In genomic region chr1:185409831-185410230, GRCm38 (mm10) we compare ENCODE assay signal across 11 mouse cellular contexts. TPM values are rescaled to one million over a fixed set of nuclear protein-coding genes. Genes with fewer than 3 reads are reported as not detected.
DNase-seq lines count a peak whose midpoint lies in the region; ATAC-seq and TF ChIP-seq lines count a peak whose summit lies in the region.
"Had no signal": no experiment of that assay in that cellular context is flagged by ENCODE, and none has a peak within 500 bp of the region (broad histone marks: within the 10 kb centered on the region; RNA-seq: fewer than 3 reads in every experiment).

No protein-coding gene starts in this region.

- no peaks in the 10 kb centered on the region for H3K36me3 ChIP-seq in heart, adult 2 months (ENCODE audit: control insufficient read depth, insufficient read depth, low read length)
- H3K36me3 ChIP-seq in midbrain, embryonic 14.5 days (ENCODE audit: control insufficient read depth, insufficient read depth, low read length): peaks cover 89% of the 10 kb centered on the region
- peaks cover 18% of the 10 kb centered on the region for H3K36me3 ChIP-seq in midbrain, embryonic 11.5 days (ENCODE audit: control insufficient read depth, insufficient read depth, low read length)

- no peaks in the 10 kb centered on the region for H3K4me1 ChIP-seq in heart, adult 2 months (ENCODE audit: control insufficient read depth, insufficient read depth, low read length)
- H3K4me1 ChIP-seq in midbrain, embryonic 14.5 days (ENCODE audit: control insufficient read depth, insufficient read depth, low read length): no peaks in the 10 kb centered on the region
- H3K4me1 ChIP-seq in midbrain, embryonic 11.5 days (ENCODE audit: control insufficient read depth, insufficient read depth, low read length): no peaks in the 10 kb centered on the region
- H3K4me1 ChIP-seq: intestine, embryonic 15.5 days had no signal

- H3K79me2 ChIP-seq in heart, adult 2 months (replicated peaks; ENCODE audit: control insufficient read depth, insufficient read depth, low read length): no peaks in the 10 kb centered on the region

- H3K4me3 ChIP-seq in heart, adult 2 months: no peak overlapping the region
- H3K4me3 ChIP-seq in midbrain, embryonic 14.5 days (replicated peaks; ENCODE audit: low read depth, low read length): no peak overlapping the region
- H3K4me3 ChIP-seq in midbrain, embryonic 11.5 days (ENCODE audit: low read depth, low read length): no peak overlapping the region
- H3K4me3 ChIP-seq: intestine, embryonic 15.5 days had no signal

- DNase-seq in heart, adult 2 months: no peak
- no peak for DNase-seq in heart, postnatal 10 days
- peak; percentile 36 for DNase-seq in midbrain, embryonic 14.5 days
- no peak for DNase-seq in midbrain, embryonic 11.5 days (ENCODE audit: low spot score, missing footprints)
- peak; percentile 8 for DNase-seq in embryo, embryonic 11.5 days (ENCODE audit: low read depth, low spot score)
- no peak for DNase-seq in adrenal gland, adult (ENCODE audit: inconsistent age in 2 of 2, low spot score in 1 of 2)
- no peak for DNase-seq in testis, postnatal 10 days (ENCODE audit: low spot score)
- no peak for DNase-seq in MN1 (ENCODE audit: low spot score)
- DNase-seq: heart, adult 18-20 months had no signal

- no peak for TF ChIP-seq POLR2A in heart, adult 2 months (IDR thresholded peaks at IDR 0.05; ENCODE audit: insufficient read depth, low read depth, low read length)

- TF ChIP-seq CTCF in heart, adult 2 months (IDR thresholded peaks at IDR 0.05): peak; percentile 31

- no peak overlapping the region for H3K4me2 ChIP-seq in midbrain, embryonic 14.5 days (ENCODE audit: low read length)
- H3K4me2 ChIP-seq in midbrain, embryonic 11.5 days: no peak overlapping the region
- H3K4me2 ChIP-seq: intestine, embryonic 15.5 days had no signal

- no peaks in the 10 kb centered on the region for H3K9me3 ChIP-seq in midbrain, embryonic 14.5 days (ENCODE audit: control insufficient read depth, low read length)
- H3K9me3 ChIP-seq in midbrain, embryonic 11.5 days (ENCODE audit: control insufficient read depth, low read length): no peaks in the 10 kb centered on the region
- H3K9me3 ChIP-seq: intestine, embryonic 15.5 days had no signal

- intact Hi-C loops in heart, adult 2 months (cut with DNase I): no loop called here
- intact Hi-C loops in heart, postnatal 10 days (cut with DNase I): loop anchor here (5.0 kb wide), 1 partner anchor 92 kb away; no protein-coding TSS in a partner anchor

- no peak overlapping the region for H3K27ac ChIP-seq in heart, adult 2 months
- no peak overlapping the region for H3K27ac ChIP-seq in midbrain, embryonic 14.5 days (replicated peaks; ENCODE audit: low read depth, low read length)
- H3K27ac ChIP-seq in midbrain, embryonic 11.5 days (ENCODE audit: low read depth, low read length): no peak overlapping the region
- H3K27ac ChIP-seq: intestine, embryonic 15.5 days had no signal

- no peak for TF ChIP-seq EP300 in heart, adult 2 months (IDR thresholded peaks at IDR 0.05; ENCODE audit: insufficient read depth, low read depth, low read length)

- no peak for ATAC-seq in midbrain, embryonic 14.5 days (ENCODE audit: low FRiP score, low TSS enrichment)
- no peak for ATAC-seq in midbrain, embryonic 11.5 days (ENCODE audit: low FRiP score)
- ATAC-seq: intestine, embryonic 15.5 days had no signal

- WGBS in heart, adult 2 months: 73% methylated on average over 3 of the region's 3 CpGs
- 76% methylated on average over 3 of the region's 3 CpGs for WGBS in midbrain, embryonic 14.5 days
- WGBS in midbrain, embryonic 11.5 days: 80% methylated on average over 3 of the region's 3 CpGs

- H3K27me3 ChIP-seq in heart, adult 2 months (ENCODE audit: control insufficient read depth, insufficient read depth, low read length): no peaks in the 10 kb centered on the region
- H3K27me3 ChIP-seq in midbrain, embryonic 14.5 days (ENCODE audit: control insufficient read depth, insufficient read depth, low read length): no peaks in the 10 kb centered on the region
- no peaks in the 10 kb centered on the region for H3K27me3 ChIP-seq in midbrain, embryonic 11.5 days (ENCODE audit: control insufficient read depth, insufficient read depth, low read length)
- H3K27me3 ChIP-seq: CH12.LX; intestine, embryonic 15.5 days had no signal

- H3K9ac ChIP-seq in heart, adult 2 months (ENCODE audit: low read depth, low read length): no peak overlapping the region
- H3K9ac ChIP-seq in midbrain, embryonic 14.5 days (replicated peaks; ENCODE audit: low read length): no peak overlapping the region
- no peak overlapping the region for H3K9ac ChIP-seq in midbrain, embryonic 11.5 days (ENCODE audit: low read length)
- H3K9ac ChIP-seq: intestine, embryonic 15.5 days had no signal

RNA-seq across cellular contexts. Expression of gene Slc30a10, which starts 44.8 kb away (rescaled TPM):
- total RNA-seq in heart, adult 2 months (2021): not detected
- polyA plus RNA-seq in heart, adult 2 months (2012; rRNA removed): 0.03 TPM in 1 of 2 replicates, not detected in the other
- not detected for total RNA-seq in heart, postnatal 10 days (2021)
- polyA plus RNA-seq in midbrain, embryonic 14.5 days (2014; fragmentation: Nextera tagmentation; extraction: Ambion mirVana): 4.6 and 5.7 TPM in 2 replicates
- 1.7 and 2.2 TPM in 2 replicates for polyA plus RNA-seq in midbrain, embryonic 11.5 days (2014; fragmentation: Nextera tagmentation; extraction: Ambion mirVana)
- total RNA-seq: CH12.LX; heart, adult 18-20 months had no signal

RNA-seq across cellular contexts. Expression of gene Eprs, which starts 47.0 kb away (rescaled TPM):
- total RNA-seq in heart, adult 2 months (2021): 10 to 100 TPM; 63.9 to 85.2 TPM
- polyA plus RNA-seq in heart, adult 2 months (2012; rRNA removed): 11.0 and 23.4 TPM in 2 replicates
- total RNA-seq in heart, postnatal 10 days (2021): 10 to 100 TPM; 74.3 to 75.4 TPM
- polyA plus RNA-seq in midbrain, embryonic 14.5 days (2014; fragmentation: Nextera tagmentation; extraction: Ambion mirVana): 129 and 150 TPM in 2 replicates
- 140 TPM in 2 replicates for polyA plus RNA-seq in midbrain, embryonic 11.5 days (2014; fragmentation: Nextera tagmentation; extraction: Ambion mirVana)

Comparison
In these comparisons a context has a peak if more than half of its experiments do, and no peak if none do; other contexts are left out.
1. DNase-seq: peak in midbrain, embryonic 14.5 days (single experiment) and embryo, embryonic 11.5 days (single experiment); none in heart, adult 2 months (0 of 2), heart, postnatal 10 days (0 of 2), midbrain, embryonic 11.5 days (single experiment), adrenal gland, adult (0 of 2), testis, postnatal 10 days (single experiment) and MN1 (single experiment).